Mouse (Mus musculus): ENCODE data around the gene Atg2b. TPM values are rescaled to one million over a fixed set of nuclear protein-coding genes. Genes with fewer than 3 reads are reported as not detected.
A peak's percentile ranks its signal among the peaks of the same experiment; 100 is the strongest.

Gene Atg2b
- polyA plus RNA-seq, 1 experiment: not detected

DNA sequence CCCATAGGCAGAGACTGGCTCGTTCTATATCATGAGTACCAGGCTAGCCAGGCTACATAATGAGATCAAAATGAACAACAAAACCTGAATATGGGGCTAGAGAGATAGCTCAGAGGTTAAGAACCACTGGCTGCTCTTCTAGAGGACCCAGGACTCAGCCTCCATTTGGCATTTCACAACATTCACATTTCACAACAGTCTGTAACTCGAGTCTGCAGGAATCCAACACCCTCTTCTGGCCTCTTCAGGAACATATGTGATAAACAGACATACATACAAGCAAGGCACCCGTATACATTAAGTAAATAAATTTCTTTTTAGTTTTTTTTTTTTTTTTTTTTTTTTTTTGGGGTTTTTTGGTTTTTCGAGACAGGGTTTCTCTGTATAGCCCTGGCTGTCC is 3.5 kb upstream of the Atg2b start:
- Histone ChIP-seq H3K27ac (ENCODE audit: insufficient read depth, low read depth, low read length) (no peak overlapping the region), H3K4me3 (ENCODE audit: insufficient read depth, low read depth, low read length) (no peak overlapping the region), H3K4me1 (ENCODE audit: control insufficient read depth, insufficient read depth, low read length) (peaks cover 3% of the 10 kb centered on the region)
- TF ChIP-seq CTCF (IDR thresholded peaks at IDR 0.05; ENCODE audit: insufficient read depth, low read depth, low read length) (no peak), POLR2A (IDR thresholded peaks at IDR 0.05; ENCODE audit: insufficient read depth, low read depth, low read length) (no peak)
- WGBS: 86% methylated on average over 4 of the region's 4 CpGs

DNA sequence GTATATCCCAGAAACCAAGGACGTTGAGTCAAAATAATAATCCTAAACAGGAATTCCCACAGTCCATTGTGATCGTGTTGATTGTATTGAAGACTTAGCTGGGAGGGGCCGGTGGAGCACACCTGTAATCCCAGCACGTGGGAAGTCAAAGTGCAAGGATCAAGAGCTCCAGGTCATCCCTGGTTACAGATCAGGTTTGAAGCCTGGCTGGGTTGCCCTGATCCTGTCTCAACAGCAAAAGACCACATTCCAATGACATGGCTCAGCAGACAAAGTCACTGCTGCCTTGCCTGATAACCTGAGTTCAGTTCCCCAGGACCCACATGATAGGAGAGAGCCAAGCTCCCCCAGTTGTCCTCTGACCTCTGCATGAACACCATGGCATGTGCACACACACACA is 2.4 kb upstream of the Atg2b start:
- H3K4me3 ChIP-seq (ENCODE audit: insufficient read depth, low read depth, low read length): no peak overlapping the region
- WGBS: 84% methylated on average over 4 of the region's 4 CpGs
- TF ChIP-seq POLR2A (IDR thresholded peaks at IDR 0.05; ENCODE audit: insufficient read depth, low read depth, low read length) (no peak), CTCF (IDR thresholded peaks at IDR 0.05; ENCODE audit: insufficient read depth, low read depth, low read length) (no peak)
- peaks cover 3% of the 10 kb centered on the region for H3K4me1 ChIP-seq (ENCODE audit: control insufficient read depth, insufficient read depth, low read length)
- no peak overlapping the region for H3K27ac ChIP-seq (ENCODE audit: insufficient read depth, low read depth, low read length)

DNA sequence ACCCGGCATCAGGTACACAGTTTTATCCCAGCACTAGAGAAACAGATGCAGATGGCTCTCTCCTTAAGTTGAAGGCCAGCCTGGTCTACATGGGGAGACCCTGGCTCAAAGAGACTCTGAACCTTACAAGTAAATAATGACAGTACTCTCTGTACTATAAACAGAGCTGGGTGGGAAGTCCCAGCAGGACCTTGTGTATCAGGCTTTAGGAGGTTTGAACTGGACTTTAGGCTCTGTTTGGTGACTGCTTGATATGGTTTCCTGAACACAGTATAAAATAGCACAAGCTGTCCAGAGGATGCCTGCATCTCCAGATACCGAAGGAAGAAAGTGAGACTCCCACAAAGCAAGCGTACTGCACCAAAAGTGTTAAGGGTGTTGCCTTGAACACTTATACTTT is 1.8 kb upstream of the Atg2b start:
- Histone ChIP-seq H3K4me3 (ENCODE audit: insufficient read depth, low read depth, low read length) (no peak overlapping the region), H3K4me1 (ENCODE audit: control insufficient read depth, insufficient read depth, low read length) (peaks cover 5% of the 10 kb centered on the region), H3K27ac (ENCODE audit: insufficient read depth, low read depth, low read length) (no peak overlapping the region)
- TF ChIP-seq CTCF (IDR thresholded peaks at IDR 0.05; ENCODE audit: insufficient read depth, low read depth, low read length): no peak
- TF ChIP-seq POLR2A (IDR thresholded peaks at IDR 0.05; ENCODE audit: insufficient read depth, low read depth, low read length): no peak
- whole genome bisulfite sequencing: 85% methylated on average over 3 of the region's 3 CpGs

DNA sequence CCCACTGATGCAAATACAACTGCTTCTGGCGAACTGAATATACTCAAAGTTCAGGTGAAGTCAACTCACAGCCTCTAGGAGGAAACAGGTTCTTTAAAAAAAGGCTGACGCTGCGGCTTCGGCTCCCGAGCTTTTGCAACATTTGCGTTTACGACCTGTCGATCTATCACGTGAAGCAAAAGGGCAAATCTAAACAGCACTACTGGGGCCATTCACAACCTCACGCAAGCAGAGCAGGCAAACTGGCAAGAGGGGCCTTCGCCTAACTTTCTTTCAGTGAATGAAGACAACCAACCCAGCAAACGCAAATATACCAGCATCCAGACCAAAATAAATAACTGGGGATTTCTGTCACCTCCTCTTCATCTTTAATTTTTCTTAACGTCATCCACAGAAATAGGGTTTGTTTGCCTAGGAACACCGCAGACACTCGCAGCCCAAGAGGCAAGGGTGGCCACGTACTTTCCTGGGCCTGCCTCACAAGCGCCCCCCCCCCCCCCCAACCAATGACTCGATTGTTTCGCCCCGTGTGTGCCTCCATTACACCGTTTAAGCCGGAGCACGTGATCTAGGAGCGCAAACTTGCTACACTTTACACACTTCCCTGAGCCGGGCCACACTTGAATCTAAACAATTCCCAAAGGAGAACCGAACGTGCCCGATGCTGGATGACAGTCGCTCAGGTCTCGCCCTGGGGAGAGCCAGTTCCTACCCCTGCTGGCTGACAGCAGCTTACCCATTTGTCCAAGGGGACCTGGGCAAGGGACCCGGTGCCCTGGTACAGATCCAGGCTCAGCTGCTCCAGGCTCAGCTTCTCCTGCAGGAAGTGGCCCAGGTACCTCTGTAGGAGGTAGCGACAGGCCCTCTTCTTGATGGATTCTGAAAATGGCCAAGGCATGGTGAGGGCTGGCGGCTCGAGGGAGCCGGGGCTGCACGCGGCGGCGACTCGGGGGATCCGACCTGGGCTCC is 794 bp downstream of the Atg2b start, which contains the start of gene Gskip:
Gene Gskip, plus strand, starts transcription at position 897 of the 969 bp plus-strand sequence.
- WGBS: 1% methylated on average over 41 of the region's 41 CpGs

DNA sequence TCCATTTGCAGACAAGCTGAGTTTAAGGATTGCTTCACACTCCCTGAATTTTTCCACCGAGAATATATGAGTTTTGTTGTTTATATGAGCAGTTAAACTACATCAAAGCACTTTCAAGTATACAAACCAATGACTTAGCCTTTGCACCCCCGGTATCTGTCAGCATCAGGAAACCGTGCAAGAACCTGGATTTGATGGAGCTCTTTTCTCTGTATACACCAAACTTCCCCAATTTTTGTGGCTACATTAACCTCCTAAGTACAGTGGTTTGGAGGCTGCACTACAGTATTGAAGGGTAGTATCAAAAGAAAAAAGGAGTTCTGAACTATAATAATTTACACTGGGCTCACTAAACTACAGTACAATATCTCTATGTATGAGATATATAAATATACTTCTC is 6.2 kb downstream of the Atg2b start:
- Histone ChIP-seq H3K4me3 (ENCODE audit: insufficient read depth, low read depth, low read length) (no peak overlapping the region), H3K27ac (ENCODE audit: insufficient read depth, low read depth, low read length) (no peak overlapping the region), H3K4me1 (ENCODE audit: control insufficient read depth, insufficient read depth, low read length) (peaks cover 14% of the 10 kb centered on the region)
- WGBS: 87% methylated on average over 3 of the region's 3 CpGs
- TF ChIP-seq CTCF (IDR thresholded peaks at IDR 0.05; ENCODE audit: insufficient read depth, low read depth, low read length) (no peak), POLR2A (IDR thresholded peaks at IDR 0.05; ENCODE audit: insufficient read depth, low read depth, low read length) (no peak)

More for the DNA sequence above, 794 bp downstream of the Atg2b start, which contains the start of gene Gskip:
- peaks cover 5% of the 10 kb centered on the region for H3K4me1 ChIP-seq (ENCODE audit: control insufficient read depth, insufficient read depth, low read length)
- H3K4me3 ChIP-seq (ENCODE audit: insufficient read depth, low read depth, low read length): peak within 1 kb of the TSS; percentile 95
- no peak for TF ChIP-seq POLR2A (IDR thresholded peaks at IDR 0.05; ENCODE audit: insufficient read depth, low read depth, low read length)
- peak within 1 kb of the TSS; percentile 80 for H3K27ac ChIP-seq (ENCODE audit: insufficient read depth, low read depth, low read length)

DNA sequence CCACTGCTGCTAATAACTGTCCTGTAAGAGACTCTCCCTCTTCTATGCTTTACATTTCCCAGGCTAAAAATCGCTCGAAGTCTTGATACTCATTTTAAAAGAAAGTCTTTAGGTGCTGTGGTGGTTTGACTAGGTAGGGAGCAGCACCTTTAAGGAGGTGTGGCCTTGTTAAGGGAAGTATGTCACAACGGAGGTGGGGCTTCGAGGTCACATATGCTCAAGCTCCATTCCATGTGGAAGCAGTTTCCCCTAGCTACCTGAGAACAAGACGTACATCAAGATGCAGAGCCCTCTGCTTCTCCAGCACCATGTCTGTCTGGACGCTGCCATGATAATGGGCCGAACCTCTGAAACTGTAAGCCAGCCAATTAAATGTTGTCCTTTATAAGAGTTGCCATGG is 6.8 kb downstream of the Atg2b start:
- no peak overlapping the region for H3K4me3 ChIP-seq (ENCODE audit: insufficient read depth, low read depth, low read length)
- H3K4me1 ChIP-seq (ENCODE audit: control insufficient read depth, insufficient read depth, low read length): peaks cover 13% of the 10 kb centered on the region; the same call in 1 of the 2 replicates
- no peak overlapping the region for H3K27ac ChIP-seq (ENCODE audit: insufficient read depth, low read depth, low read length)
- TF ChIP-seq POLR2A (IDR thresholded peaks at IDR 0.05; ENCODE audit: insufficient read depth, low read depth, low read length): no peak
- no peak for TF ChIP-seq CTCF (IDR thresholded peaks at IDR 0.05; ENCODE audit: insufficient read depth, low read depth, low read length)
- WGBS: 92% methylated on average over 7 of the region's 7 CpGs

DNA sequence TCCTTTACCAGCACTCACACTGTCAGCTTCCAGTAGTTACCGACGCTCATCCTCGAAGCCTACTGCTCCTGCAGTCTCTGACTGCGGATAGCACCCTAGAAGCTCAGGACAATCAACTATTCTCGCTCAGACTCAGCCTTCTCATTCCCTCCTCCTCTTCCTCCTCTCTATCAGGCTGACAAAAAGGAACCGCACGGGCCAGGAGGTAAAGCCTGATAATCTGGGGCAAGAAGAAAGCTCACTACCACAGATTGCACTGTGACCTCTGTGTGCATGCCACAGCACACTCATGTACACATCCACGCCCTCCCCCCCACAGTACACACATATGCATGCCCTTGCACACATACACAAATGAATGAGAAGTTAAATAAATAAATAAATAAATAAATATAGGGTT is 8.7 kb downstream of the Atg2b start:
- no peak overlapping the region for H3K27ac ChIP-seq (ENCODE audit: insufficient read depth, low read depth, low read length)
- peaks cover 13% of the 10 kb centered on the region; the same call in 1 of the 2 replicates for H3K4me1 ChIP-seq (ENCODE audit: control insufficient read depth, insufficient read depth, low read length)
- TF ChIP-seq CTCF (IDR thresholded peaks at IDR 0.05; ENCODE audit: insufficient read depth, low read depth, low read length) (no peak), POLR2A (IDR thresholded peaks at IDR 0.05; ENCODE audit: insufficient read depth, low read depth, low read length) (no peak)
- 95% methylated on average over 8 of the region's 8 CpGs for WGBS
- no peak overlapping the region for H3K4me3 ChIP-seq (ENCODE audit: insufficient read depth, low read depth, low read length)

DNA sequence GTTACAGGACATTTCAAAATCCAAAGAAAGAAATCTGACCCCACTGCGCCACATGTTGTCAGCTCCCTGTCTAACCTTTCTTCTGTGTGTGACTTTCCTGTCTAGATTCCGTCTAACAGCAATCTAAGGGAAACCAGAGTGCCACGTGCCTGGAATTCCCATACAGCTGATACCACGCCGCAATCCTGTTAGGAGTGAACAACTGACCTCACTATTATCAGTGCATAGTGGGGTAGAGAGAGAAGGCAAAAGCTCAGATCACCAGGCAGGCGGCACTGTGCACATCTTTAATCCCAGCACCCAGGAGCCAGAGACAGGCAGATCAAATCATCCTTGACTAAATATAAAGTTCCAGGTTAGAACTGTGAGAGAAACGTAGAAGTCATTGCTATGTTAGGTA is 29.2 kb downstream of the Atg2b start:
- WGBS: 94% methylated on average over 7 of the region's 7 CpGs
- H3K27ac ChIP-seq (ENCODE audit: insufficient read depth, low read depth, low read length): no peak overlapping the region
- TF ChIP-seq CTCF (IDR thresholded peaks at IDR 0.05; ENCODE audit: insufficient read depth, low read depth, low read length): no peak
- no peak for TF ChIP-seq POLR2A (IDR thresholded peaks at IDR 0.05; ENCODE audit: insufficient read depth, low read depth, low read length)
- no peak overlapping the region for H3K4me3 ChIP-seq (ENCODE audit: insufficient read depth, low read depth, low read length)
- no peaks in the 10 kb centered on the region for H3K4me1 ChIP-seq (ENCODE audit: control insufficient read depth, insufficient read depth, low read length)

DNA sequence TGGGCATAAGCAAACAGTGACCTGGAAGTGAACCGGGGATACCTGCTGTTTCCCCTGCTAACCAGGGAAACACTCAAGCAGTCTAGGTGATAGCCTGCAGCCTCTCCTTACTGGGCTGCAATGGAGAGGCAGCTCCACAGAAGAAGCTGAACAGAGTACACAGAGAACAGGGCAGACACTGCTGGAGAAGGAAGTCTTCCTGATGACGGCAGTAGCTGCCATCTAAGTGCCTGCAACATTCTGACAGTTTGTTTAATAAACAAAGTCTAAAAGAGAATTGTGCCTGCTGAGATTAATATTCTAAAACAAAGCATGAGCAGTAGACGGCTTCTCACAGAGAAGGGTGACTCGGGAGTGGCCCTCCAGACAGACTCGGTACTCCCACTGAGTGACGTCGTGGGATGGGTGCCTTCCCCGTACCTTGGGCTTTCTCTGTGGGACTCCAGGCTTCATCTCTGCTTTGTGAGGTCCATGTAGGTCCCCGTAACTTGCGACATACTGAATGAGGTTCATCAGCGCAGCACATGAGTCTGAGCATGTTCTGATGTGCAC is 42.2 kb downstream of the Atg2b start:
- Histone ChIP-seq H3K4me1 (ENCODE audit: control insufficient read depth, insufficient read depth, low read length) (peaks cover 10% of the 10 kb centered on the region), H3K4me3 (ENCODE audit: insufficient read depth, low read depth, low read length) (no peak overlapping the region), H3K27ac (ENCODE audit: insufficient read depth, low read depth, low read length) (no peak overlapping the region)
- no peak for TF ChIP-seq POLR2A (IDR thresholded peaks at IDR 0.05; ENCODE audit: insufficient read depth, low read depth, low read length)
- no peak for TF ChIP-seq CTCF (IDR thresholded peaks at IDR 0.05; ENCODE audit: insufficient read depth, low read depth, low read length)
- WGBS: 90% methylated on average over 11 of the region's 11 CpGs

Measured in olfactory bulb, adult 2 months (tissue).